Mouse (Mus musculus) midbrain, embryonic 10.5 days (tissue): ENCODE measurements around the gene Pcyt1a. TPM values are rescaled to one million over a fixed set of nuclear protein-coding genes. Genes with fewer than 3 reads are reported as not detected.

Experiments used
- DNase-seq: peaks from one replicate; pipeline ENCODE4 v3.0.0-alpha.2; 2017; ENCODE audit warnings: low spot score
- H3K27ac ChIP-seq: fragments of 300-500 bp; sonication (generic); replicated peaks from 2 replicates; pipeline ENCODE4 v1.5.1; 2016; ENCODE audit warnings: mild to moderate bottlenecking
- H3K27me3 ChIP-seq: fragments of 300-500 bp; sonication (generic); 2 replicates; pipeline ENCODE4 v1.6.1; 2016; ENCODE audit warnings: low read depth, mild to moderate bottlenecking; ENCODE audit not compliant: poor library complexity, severe bottlenecking
- H3K36me3 ChIP-seq: fragments of 300-500 bp; sonication (generic); 2 replicates; pipeline ENCODE4 v1.6.1; 2016; ENCODE audit warnings: mild to moderate bottlenecking, moderate library complexity
- H3K4me1 ChIP-seq: fragments of 300-500 bp; sonication (generic); 2 replicates; pipeline ENCODE4 v1.6.1; 2016
- H3K4me3 ChIP-seq: fragments of 300-500 bp; sonication (generic); 2 replicates; pipeline ENCODE4 v1.5.1; 2016; ENCODE audit warnings: mild to moderate bottlenecking, moderate library complexity
- H3K9me3 ChIP-seq: fragments of 300-500 bp; sonication (generic); replicated peaks from 2 replicates; pipeline ENCODE4 v1.6.1; 2016; ENCODE audit warnings: mild to moderate bottlenecking
- WGBS: fragments of 180-500 bp; shearing (Covaris S2); methylation state at CpG from one replicate; pipeline ENCODE4 v1.1.7; 2016; 5-methylcytosine and 5-hydroxymethylcytosine counted together
- polyA plus RNA-seq: library from polyadenylated mRNA; unstranded; fragments of >200 nt; fragmentation: Nextera tagmentation; extraction: Ambion mirVana; gene quantifications from 2 replicates; pipeline ENCODE4 v1.2.1, GENCODE M21; 2016

Gene Pcyt1a
- polyA plus RNA-seq, 1 experiment from 2014 or later = 43.1 TPM

DNA sequence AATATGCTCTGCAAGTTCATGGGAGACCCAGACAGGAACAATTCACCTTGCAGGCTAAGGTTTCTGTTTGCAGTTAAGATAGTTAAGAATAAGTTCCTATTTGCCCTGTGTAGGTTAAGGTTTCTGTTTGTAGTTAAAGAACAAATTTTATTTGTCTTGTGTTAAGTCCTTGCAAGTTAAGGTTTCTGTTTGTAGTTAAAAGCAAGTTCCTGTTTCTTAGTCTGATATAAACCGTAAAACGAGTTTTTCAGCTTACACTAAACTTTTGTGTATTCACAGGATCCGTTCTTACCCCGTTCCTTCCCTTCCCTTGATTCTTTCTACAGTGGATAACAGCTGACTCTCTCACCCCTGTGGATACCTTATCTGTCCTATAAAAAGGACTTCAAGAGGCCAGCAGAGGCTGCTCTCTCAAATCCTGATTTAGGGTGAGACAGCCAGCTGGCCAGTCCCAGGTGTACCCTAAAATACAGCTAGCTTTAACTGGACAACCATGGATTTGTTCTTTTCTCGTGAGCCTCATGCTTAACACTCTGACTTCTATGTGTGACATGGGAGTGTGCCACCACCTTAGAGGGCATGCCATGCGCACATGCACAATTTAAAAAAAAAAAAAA, 92.0 kb downstream of the Pcyt1a start:
- DNase-seq = no peak
- H3K9me3 ChIP-seq = no peaks in the 10 kb centered on the region
- H3K27ac ChIP-seq = no peak overlapping the region
- no peak overlapping the region for H3K4me3 ChIP-seq
- H3K27me3 ChIP-seq = no peaks in the 10 kb centered on the region
- H3K4me1 ChIP-seq = peaks cover 23% of the 10 kb centered on the region
- H3K36me3 ChIP-seq = no peaks in the 10 kb centered on the region
- WGBS = 88% methylated on average over 6 of the region's 6 CpGs

DNA sequence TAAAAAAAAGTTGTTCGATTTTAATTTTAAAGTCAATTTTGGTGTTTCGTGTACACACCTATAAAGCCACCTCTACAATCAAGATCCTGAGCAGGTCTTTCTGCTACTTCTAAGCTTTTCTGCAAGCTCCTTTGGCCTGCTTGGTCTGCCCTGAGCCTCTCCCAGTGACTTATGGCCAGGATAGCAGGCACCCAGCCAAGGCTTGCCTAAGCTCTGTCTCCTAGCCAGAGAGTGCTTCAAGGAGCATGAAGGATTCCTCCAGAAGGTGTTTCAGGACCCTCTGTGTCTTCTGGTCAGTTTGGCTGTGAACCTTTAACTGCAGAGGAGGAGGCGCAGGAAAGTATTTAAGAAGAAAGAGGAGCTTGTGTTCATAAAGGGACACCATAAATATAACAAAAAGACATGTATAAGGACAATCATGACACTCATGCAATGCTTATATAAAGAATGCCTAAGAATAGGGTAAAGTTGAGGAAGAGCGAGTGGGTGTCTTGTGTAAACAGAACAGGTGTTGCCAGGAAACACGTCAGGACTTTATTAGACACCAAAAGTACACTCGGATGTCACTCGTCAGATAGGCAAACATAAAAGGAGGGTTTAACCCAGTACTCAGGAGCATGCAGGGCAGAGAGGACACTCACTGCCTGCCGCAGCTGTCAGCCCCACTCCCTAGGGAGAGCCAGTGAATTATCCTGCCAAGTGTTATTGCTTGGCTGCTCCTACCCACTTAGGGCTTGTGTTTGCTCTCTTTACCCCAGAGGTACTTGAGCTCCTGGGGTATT, 92.9 kb downstream of the Pcyt1a start:
- no peaks in the 10 kb centered on the region for H3K36me3 ChIP-seq
- no peak overlapping the region for H3K4me3 ChIP-seq
- H3K27ac ChIP-seq = peak overlapping the region; percentile 73
- 69% methylated on average over 8 of the region's 8 CpGs for WGBS
- no peaks in the 10 kb centered on the region for H3K27me3 ChIP-seq
- no peak for DNase-seq
- peaks cover 23% of the 10 kb centered on the region for H3K4me1 ChIP-seq
- no peaks in the 10 kb centered on the region for H3K9me3 ChIP-seq

DNA sequence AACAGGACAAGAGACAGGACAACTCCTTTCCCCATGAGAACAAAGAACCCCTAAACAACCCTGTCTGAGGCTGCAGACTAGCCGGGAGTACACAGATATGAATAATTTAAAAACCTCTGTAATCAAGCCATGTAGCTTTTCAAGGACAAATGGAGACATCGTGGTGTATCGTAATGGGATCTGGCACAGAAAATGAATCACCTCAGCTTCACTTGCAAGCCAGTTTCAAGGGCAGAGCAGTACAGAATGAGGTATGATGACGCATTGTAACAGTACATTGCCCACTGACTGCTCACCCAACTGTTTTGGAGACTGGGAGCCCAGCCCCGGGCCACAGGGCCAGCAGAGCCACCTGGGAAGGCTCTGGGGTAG, 93.5 kb downstream of the Pcyt1a start:
- Histone ChIP-seq H3K4me1 (peaks cover 23% of the 10 kb centered on the region), H3K36me3 (no peaks in the 10 kb centered on the region), H3K4me3 (no peak overlapping the region), H3K27me3 (no peaks in the 10 kb centered on the region), H3K27ac (peak overlapping the region; percentile 73), H3K9me3 (no peaks in the 10 kb centered on the region)
- 76% methylated on average over 5 of the region's 5 CpGs for WGBS
- DNase-seq = no peak

Other genes starting within 250 kb of the Pcyt1a start
- gene Fbxo45, start 183.8 kb upstream of the Pcyt1a start, polyA plus RNA-seq = 7.0 and 8.6 TPM in 2 replicates
- 18.6 and 19.2 TPM in 2 replicates for gene Wdr53, start 183.7 kb upstream of the Pcyt1a start, polyA plus RNA-seq
- 0.07 TPM in 1 of 2 replicates, not detected in the other for gene Smco1, start 159.5 kb upstream of the Pcyt1a start, polyA plus RNA-seq
- 34.6 and 35.2 TPM in 2 replicates for gene Rnf168, start 153.5 kb upstream of the Pcyt1a start, polyA plus RNA-seq
- gene Ubxn7, start 98.7 kb upstream of the Pcyt1a start, polyA plus RNA-seq = 25.7 and 28.5 TPM in 2 replicates
- gene Tm4sf19, start 30.4 kb upstream of the Pcyt1a start, polyA plus RNA-seq = not detected in 2 replicates
- 34.6 and 36.3 TPM in 2 replicates for gene Tctex1d2, start 11.2 kb upstream of the Pcyt1a start, polyA plus RNA-seq
- gene Slc51a, start 57.0 kb downstream of the Pcyt1a start, polyA plus RNA-seq = 0.16 and 0.35 TPM in 2 replicates
- not detected in 2 replicates for gene Zdhhc19, start 65.3 kb downstream of the Pcyt1a start, polyA plus RNA-seq
- 68.7 and 71.9 TPM in 2 replicates for gene Tfrc, start 178.0 kb downstream of the Pcyt1a start, polyA plus RNA-seq
- gene Tnk2, start 213.0 kb downstream of the Pcyt1a start, polyA plus RNA-seq = 8.4 and 9.8 TPM in 2 replicates